Mouse (Mus musculus) embryonic facial prominence, embryonic 14.5 days (tissue): ENCODE measurements around the gene Eddm3b. TPM values are rescaled to one million over a fixed set of nuclear protein-coding genes. Genes with fewer than 3 reads are reported as not detected.

Experiments
- ATAC-seq: fragments of 200-750 bp; cut with Nextera tagmentation; 2 replicates; pipeline ENCODE4 v1.8.0; 2017; ENCODE audit warnings: low read depth, moderate number of reproducible peaks, moderate TSS enrichment
- DNase-seq: peaks from one replicate; pipeline ENCODE4 v3.0.0-alpha.2; 2015; ENCODE audit warnings: low spot score
- H3K27ac ChIP-seq: fragments of 300-500 bp; sonication (generic); replicated peaks from 2 replicates; pipeline ENCODE4 v1.5.1; 2014; ENCODE audit warnings: low read depth, mild to moderate bottlenecking, low read length, moderate library complexity
- H3K27me3 ChIP-seq: fragments of 300-500 bp; sonication (generic); replicated peaks from 2 replicates; pipeline ENCODE4 v1.6.1; 2014; ENCODE audit warnings: low read length; ENCODE audit not compliant: control insufficient read depth, insufficient read depth
- H3K36me3 ChIP-seq: fragments of 300-500 bp; sonication (generic); 2 replicates; pipeline ENCODE4 v1.6.1; 2014; ENCODE audit warnings: low read length, mixed read lengths; ENCODE audit not compliant: control insufficient read depth, insufficient read depth
- H3K4me1 ChIP-seq: fragments of 300-500 bp; sonication (generic); 2 replicates; pipeline ENCODE4 v1.6.1; 2014; ENCODE audit warnings: antibody characterized with exemption, low read length; ENCODE audit not compliant: control insufficient read depth, insufficient read depth
- H3K4me2 ChIP-seq: fragments of 300-500 bp; sonication (generic); 2 replicates; pipeline ENCODE4 v1.6.1; 2014; ENCODE audit warnings: low read depth, mild to moderate bottlenecking, low read length, moderate library complexity, mixed read lengths
- H3K4me3 ChIP-seq: fragments of 300-500 bp; sonication (generic); 2 replicates; pipeline ENCODE4 v1.5.1; 2014; ENCODE audit warnings: low read depth, mild to moderate bottlenecking, low read length
- H3K9ac ChIP-seq: fragments of 300-500 bp; sonication (generic); 2 replicates; pipeline ENCODE4 v1.6.1; 2014; ENCODE audit warnings: low read depth, mild to moderate bottlenecking, low read length, moderate library complexity, mixed read lengths
- H3K9me3 ChIP-seq: fragments of 300-500 bp; sonication (generic); 2 replicates; pipeline ENCODE4 v1.6.1; 2016; ENCODE audit warnings: low read length; ENCODE audit not compliant: control insufficient read depth
- WGBS: fragments of 180-500 bp; shearing (Covaris S2); extraction: QIAGEN DNeasy Blood & Tissue Kit; methylation state at CpG from one replicate; pipeline ENCODE4 v1.1.7; 2014; 5-methylcytosine and 5-hydroxymethylcytosine counted together
- polyA plus RNA-seq: library from polyadenylated mRNA; unstranded; fragments of >200 nt; fragmentation: Nextera tagmentation; extraction: Ambion mirVana; gene quantifications from 2 replicates; pipeline ENCODE4 v1.2.1, GENCODE M21; 2014

The Eddm3b gene
- polyA plus RNA-seq: not detected in 2 replicates

- ATAC-seq (no peak), DNase-seq (no peak)
- Histone ChIP-seq H3K4me3 (no peak within 1 kb of the TSS), H3K4me1 (no peaks in the 10 kb centered on the region), H3K4me2 (no peak within 1 kb of the TSS), H3K27me3 (no peaks in the 10 kb centered on the region), H3K36me3 (no peaks in the 10 kb centered on the region), H3K9ac (no peak within 1 kb of the TSS), H3K27ac (no peak within 1 kb of the TSS), H3K9me3 (no peaks in the 10 kb centered on the region)
- WGBS: 41% methylated on average over 11 of the region's 12 CpGs
These were observed at the start of gene Eddm3b for GRCm38 (mm10) chr14:51113916-51114560. Gene Eddm3b, plus strand, starts transcription at chr14:51114426.

GRCm38 (mm10) chr14:51068956-51069355 lies 45.3 kb upstream of the Eddm3b start:
- 81% methylated on average over 5 of the region's 5 CpGs for WGBS
- no peaks in the 10 kb centered on the region for H3K36me3 ChIP-seq
- no peak overlapping the region for H3K9ac ChIP-seq
- H3K27me3 ChIP-seq: no peaks in the 10 kb centered on the region
- ATAC-seq (no peak), DNase-seq (no peak)
- no peak overlapping the region for H3K27ac ChIP-seq
- no peak overlapping the region for H3K4me3 ChIP-seq
- no peaks in the 10 kb centered on the region for H3K9me3 ChIP-seq
- no peak overlapping the region for H3K4me2 ChIP-seq
- H3K4me1 ChIP-seq: no peaks in the 10 kb centered on the region

- Histone ChIP-seq H3K9me3 (no peaks in the 10 kb centered on the region), H3K27me3 (no peaks in the 10 kb centered on the region), H3K36me3 (no peaks in the 10 kb centered on the region), H3K27ac (no peak overlapping the region), H3K4me2 (no peak overlapping the region), H3K4me1 (no peaks in the 10 kb centered on the region), H3K9ac (no peak overlapping the region), H3K4me3 (no peak overlapping the region)
- WGBS: 85% methylated on average over 2 of the region's 2 CpGs
- ATAC-seq (no peak), DNase-seq (no peak)
These were observed 44.6 kb upstream of the Eddm3b start for GRCm38 (mm10) chr14:51069617-51070016.

- no peaks in the 10 kb centered on the region for H3K4me1 ChIP-seq
- no peaks in the 10 kb centered on the region for H3K36me3 ChIP-seq
- 82% methylated on average over 3 of the region's 3 CpGs for WGBS
- ATAC-seq (no peak), DNase-seq (no peak)
- H3K4me3 ChIP-seq: no peak within 1 kb of the TSS
- no peaks in the 10 kb centered on the region for H3K9me3 ChIP-seq
- no peaks in the 10 kb centered on the region for H3K27me3 ChIP-seq
- no peak within 1 kb of the TSS for H3K4me2 ChIP-seq
- no peak within 1 kb of the TSS for H3K27ac ChIP-seq
- no peak within 1 kb of the TSS for H3K9ac ChIP-seq
These were observed 39.9 kb upstream of the Eddm3b start, which contains the start of gene Olfr750 for GRCm38 (mm10) chr14:51074335-51074734. Gene Olfr750, minus strand, starts transcription at chr14:51074435.

GRCm38 (mm10) chr14:51079180-51079579 lies 35.0 kb upstream of the Eddm3b start:
- 87% methylated on average over 1 of the region's 1 CpGs for WGBS
- DNase-seq: no peak
- no peak for ATAC-seq

GRCm38 (mm10) chr14:51081035-51081434 lies 33.2 kb upstream of the Eddm3b start:
- no peak for DNase-seq
- Histone ChIP-seq H3K9ac (no peak overlapping the region), H3K4me1 (no peaks in the 10 kb centered on the region), H3K36me3 (no peaks in the 10 kb centered on the region), H3K27ac (no peak overlapping the region), H3K27me3 (peaks cover 4% of the 10 kb centered on the region; the same call in 1 of the 2 replicates), H3K9me3 (no peaks in the 10 kb centered on the region), H3K4me2 (no peak overlapping the region), H3K4me3 (no peak overlapping the region)
- WGBS: 83% methylated on average over 2 of the region's 2 CpGs
- ATAC-seq: no peak

More at GRCm38 (mm10) chr14:51079180-51079579, 35.0 kb upstream of the Eddm3b start:
- H3K4me3 ChIP-seq: no peak overlapping the region
- no peaks in the 10 kb centered on the region for H3K9me3 ChIP-seq
- no peak overlapping the region for H3K9ac ChIP-seq
- peaks cover 4% of the 10 kb centered on the region; the same call in 1 of the 2 replicates for H3K27me3 ChIP-seq
- no peaks in the 10 kb centered on the region for H3K4me1 ChIP-seq
- no peaks in the 10 kb centered on the region for H3K36me3 ChIP-seq
- H3K4me2 ChIP-seq: no peak overlapping the region
- no peak overlapping the region for H3K27ac ChIP-seq

- DNase-seq: peak; percentile 70
- H3K27ac ChIP-seq: no peak overlapping the region
- 2% methylated on average over 40 of the region's 40 CpGs for WGBS
- no peaks in the 10 kb centered on the region for H3K36me3 ChIP-seq
- peak overlapping the region; percentile 44 for H3K4me3 ChIP-seq
- peaks cover 4% of the 10 kb centered on the region; the same call in 1 of the 2 replicates for H3K27me3 ChIP-seq
- ATAC-seq: peak; percentile 73
- no peaks in the 10 kb centered on the region for H3K9me3 ChIP-seq
- H3K9ac ChIP-seq: peak overlapping the region; percentile 47
- peak overlapping the region; percentile 62 for H3K4me2 ChIP-seq
- no peaks in the 10 kb centered on the region for H3K4me1 ChIP-seq
These were observed 31.3 kb upstream of the Eddm3b start for GRCm38 (mm10) chr14:51082599-51083581.

- H3K4me3 ChIP-seq: peak overlapping the region; percentile 44
- H3K27me3 ChIP-seq: peaks cover 4% of the 10 kb centered on the region; the same call in 1 of the 2 replicates
- no peaks in the 10 kb centered on the region for H3K36me3 ChIP-seq
- peak overlapping the region; percentile 62 for H3K4me2 ChIP-seq
- H3K27ac ChIP-seq: no peak overlapping the region
- H3K4me1 ChIP-seq: no peaks in the 10 kb centered on the region
- DNase-seq (no peak), ATAC-seq (no peak)
- peak overlapping the region; percentile 47 for H3K9ac ChIP-seq
- WGBS: 8% methylated on average over 7 of the region's 7 CpGs
- H3K9me3 ChIP-seq: no peaks in the 10 kb centered on the region
These were observed 30.4 kb upstream of the Eddm3b start for GRCm38 (mm10) chr14:51083805-51084204.
